Mouse (Mus musculus): ENCODE measurements at regions not wholly inside any gene's neighbourhood (a gene's known extent, or its start where the extent isn't known, plus 50 kb on each side); places are given as distances from the start of the nearest gene placed in this dataset.
A peak's percentile ranks its signal among the peaks of the same experiment; 100 is the strongest.

- DNase-seq, result peak in 1 of 2 experiments; percentile 7
Observed at GRCm38 (mm10) chr8:39695331-39695730, 979.5 kb upstream of the Adam24 start.

GRCm38 (mm10) chr8:39705843-39706242 lies 969.0 kb upstream of the Adam24 start:
- no peak for DNase-seq

- DNase-seq, result no peak
Observed at GRCm38 (mm10) chr8:39742377-39742776, 932.5 kb upstream of the Adam24 start.

- DNase-seq, result no peak
Observed at GRCm38 (mm10) chr8:39746225-39746624, 928.7 kb upstream of the Adam24 start.

GRCm38 (mm10) chr8:39759905-39760304 lies 915.0 kb upstream of the Adam24 start:
- DNase-seq, result no peak

- no peak for DNase-seq
Observed at GRCm38 (mm10) chr8:39779449-39779848, 895.4 kb upstream of the Adam24 start.

- DNase-seq, result no peak
Observed at GRCm38 (mm10) chr8:39780169-39780568, 894.7 kb upstream of the Adam24 start.

GRCm38 (mm10) chr8:39781424-39782161 lies 893.3 kb upstream of the Adam24 start:
- DNase-seq, result no peak

- DNase-seq, result no peak
Observed at GRCm38 (mm10) chr8:39782162-39782530, 892.7 kb upstream of the Adam24 start.

Data from layer of hippocampus, postnatal 36 days (tissue).